Mouse (Mus musculus): Measurements from ENCODE around the gene BC017158. TPM values are rescaled to one million over a fixed set of nuclear protein-coding genes. Genes with fewer than 3 reads are reported as not detected.

Gene BC017158
- polyA plus RNA-seq, 1 experiment from 2014 or later = 9.6 TPM

DNA sequence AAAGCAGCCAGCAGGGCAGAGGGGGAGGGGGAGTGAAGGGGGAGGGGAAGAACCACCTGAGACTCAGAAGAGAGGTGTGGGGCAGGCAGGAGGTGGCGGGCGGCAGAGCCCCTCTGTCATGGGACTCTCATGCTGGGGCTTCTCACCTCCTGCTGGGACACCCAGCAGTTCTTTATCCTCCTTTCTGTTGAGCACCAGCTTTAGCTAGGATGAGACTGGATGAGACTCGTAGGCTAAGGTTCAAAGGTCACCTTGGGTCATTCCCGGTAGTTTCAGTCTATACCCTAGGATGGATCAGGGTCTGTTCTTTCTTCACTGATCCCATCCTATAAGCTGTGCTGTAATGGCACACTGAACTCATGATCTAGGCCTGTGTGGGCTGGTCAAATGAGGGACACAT, 19.0 kb upstream of the BC017158 start:
- peak; percentile 10 for DNase-seq
- Histone ChIP-seq H3K36me3 (replicated peaks; ENCODE audit: insufficient read depth, low read length) (no peaks in the 10 kb centered on the region), H3K27ac (ENCODE audit: low read depth) (no peak overlapping the region), H3K4me1 (ENCODE audit: insufficient read depth) (no peaks in the 10 kb centered on the region), H3K9me3 (ENCODE audit: low read length) (no peaks in the 10 kb centered on the region), H3K27me3 (ENCODE audit: insufficient read depth, low read length) (0 out of 2 replicates have a peak, but pooled peaks cover under 1% of the 10 kb centered on the region), H3K9ac (replicated peaks) (no peak overlapping the region), H3K4me3 (ENCODE audit: low read depth, low read length) (no peak overlapping the region), H3K4me2 (ENCODE audit: low read depth, low read length) (no peak overlapping the region)
- TF ChIP-seq CTCF (IDR thresholded peaks at IDR 0.05; ENCODE audit: low read depth) (no peak), EP300 (IDR thresholded peaks at IDR 0.05; ENCODE audit: low read depth) (no peak)
- no peak for ATAC-seq
- 70% methylated on average over 2 of the region's 4 CpGs for WGBS (ENCODE audit: insufficient replicate concordance)

GRCm38 (mm10) chr7:128314491-128314890, 16.5 kb upstream of the BC017158 start:
- no peak for TF ChIP-seq CTCF (IDR thresholded peaks at IDR 0.05; ENCODE audit: low read depth)
- TF ChIP-seq EP300 (IDR thresholded peaks at IDR 0.05; ENCODE audit: low read depth) = no peak
- H3K4me2 ChIP-seq (ENCODE audit: low read depth, low read length) = no peak overlapping the region
- no peak overlapping the region for H3K4me3 ChIP-seq (ENCODE audit: low read depth, low read length)
- no peaks in the 10 kb centered on the region for H3K9me3 ChIP-seq (ENCODE audit: low read length)
- peaks cover 6% of the 10 kb centered on the region; the same call in 1 of the 2 replicates for H3K27me3 ChIP-seq (ENCODE audit: insufficient read depth, low read length)
- ATAC-seq = no peak
- no peaks in the 10 kb centered on the region for H3K36me3 ChIP-seq (replicated peaks; ENCODE audit: insufficient read depth, low read length)
- H3K4me1 ChIP-seq (ENCODE audit: insufficient read depth) = peaks cover 7% of the 10 kb centered on the region
- no peak for DNase-seq
- H3K9ac ChIP-seq (replicated peaks) = no peak overlapping the region
- H3K27ac ChIP-seq (ENCODE audit: low read depth) = no peak overlapping the region
- WGBS (ENCODE audit: insufficient replicate concordance) = 71% methylated on average over 7 of the region's 7 CpGs

DNA sequence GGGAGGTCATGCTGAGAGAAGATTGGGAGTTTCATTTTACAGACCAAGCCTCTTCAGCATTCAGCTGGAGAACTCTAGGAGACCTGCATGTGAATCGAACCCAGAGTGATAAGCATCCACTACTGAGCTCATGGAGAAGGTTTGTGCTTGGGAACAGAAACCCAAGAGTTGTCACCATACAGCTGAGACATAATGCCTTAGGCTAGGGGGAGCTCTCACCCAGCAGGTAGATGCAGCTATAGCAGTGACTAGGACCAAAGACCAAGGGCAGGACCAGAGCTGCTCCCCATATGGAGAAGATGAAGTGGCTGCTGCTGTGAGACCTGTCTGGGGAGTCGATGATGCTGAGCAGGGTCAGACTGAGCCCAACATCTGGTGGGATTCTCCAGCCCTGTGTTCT, 15.6 kb upstream of the BC017158 start:
- peaks cover 6% of the 10 kb centered on the region; the same call in 1 of the 2 replicates for H3K27me3 ChIP-seq (ENCODE audit: insufficient read depth, low read length)
- ATAC-seq = no peak
- H3K4me2 ChIP-seq (ENCODE audit: low read depth, low read length) = no peak overlapping the region
- WGBS (ENCODE audit: insufficient replicate concordance) = 74% methylated on average over 2 of the region's 2 CpGs
- no peaks in the 10 kb centered on the region for H3K36me3 ChIP-seq (replicated peaks; ENCODE audit: insufficient read depth, low read length)
- no peak overlapping the region for H3K9ac ChIP-seq (replicated peaks)
- no peak overlapping the region for H3K27ac ChIP-seq (ENCODE audit: low read depth)
- no peak overlapping the region for H3K4me3 ChIP-seq (ENCODE audit: low read depth, low read length)
- DNase-seq = no peak
- TF ChIP-seq CTCF (IDR thresholded peaks at IDR 0.05; ENCODE audit: low read depth) (peak; percentile 38), EP300 (IDR thresholded peaks at IDR 0.05; ENCODE audit: low read depth) (no peak)
- no peaks in the 10 kb centered on the region for H3K9me3 ChIP-seq (ENCODE audit: low read length)
- H3K4me1 ChIP-seq (ENCODE audit: insufficient read depth) = peaks cover 7% of the 10 kb centered on the region

- ATAC-seq (no peak), DNase-seq (no peak)
- Histone ChIP-seq H3K27ac (ENCODE audit: low read depth) (no peak overlapping the region), H3K4me2 (ENCODE audit: low read depth, low read length) (no peak overlapping the region), H3K36me3 (replicated peaks; ENCODE audit: insufficient read depth, low read length) (no peaks in the 10 kb centered on the region), H3K4me1 (ENCODE audit: insufficient read depth) (peaks cover 7% of the 10 kb centered on the region), H3K27me3 (ENCODE audit: insufficient read depth, low read length) (peaks cover 6% of the 10 kb centered on the region; the same call in 1 of the 2 replicates), H3K4me3 (ENCODE audit: low read depth, low read length) (no peak overlapping the region), H3K9ac (replicated peaks) (no peak overlapping the region), H3K9me3 (ENCODE audit: low read length) (no peaks in the 10 kb centered on the region)
- 42% methylated on average over 13 of the region's 13 CpGs for WGBS (ENCODE audit: insufficient replicate concordance)
- TF ChIP-seq CTCF (IDR thresholded peaks at IDR 0.05; ENCODE audit: low read depth) = no peak
- TF ChIP-seq EP300 (IDR thresholded peaks at IDR 0.05; ENCODE audit: low read depth) = no peak
These were observed 14.5 kb upstream of the BC017158 start for GRCm38 (mm10) chr7:128312375-128313059.

DNA sequence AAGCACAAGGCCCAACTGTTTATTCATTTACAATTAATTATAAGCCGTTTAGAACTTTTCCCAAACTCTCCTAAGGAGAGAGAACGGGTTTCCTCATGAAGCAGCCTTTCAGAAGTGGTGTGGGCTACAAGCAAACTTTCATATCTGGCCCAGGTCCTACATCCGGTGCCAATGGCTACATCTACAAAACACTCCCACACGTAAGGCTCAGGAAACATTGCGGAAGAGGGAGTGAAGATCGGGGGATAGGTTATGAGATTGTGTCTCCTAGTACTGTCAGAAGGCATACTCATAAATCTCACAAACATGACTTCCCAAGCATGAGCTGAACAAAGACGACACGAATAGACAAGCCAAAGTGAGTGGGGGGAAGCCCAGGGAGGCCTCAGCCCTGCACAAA, 13.8 kb upstream of the BC017158 start:
- DNase-seq (no peak), ATAC-seq (no peak)
- WGBS (ENCODE audit: insufficient replicate concordance) = 63% methylated on average over 8 of the region's 8 CpGs
- Histone ChIP-seq H3K4me2 (ENCODE audit: low read depth, low read length) (no peak overlapping the region), H3K27ac (ENCODE audit: low read depth) (no peak overlapping the region), H3K9me3 (ENCODE audit: low read length) (no peaks in the 10 kb centered on the region), H3K36me3 (replicated peaks; ENCODE audit: insufficient read depth, low read length) (no peaks in the 10 kb centered on the region), H3K9ac (replicated peaks) (no peak overlapping the region), H3K4me1 (ENCODE audit: insufficient read depth) (peaks cover 7% of the 10 kb centered on the region), H3K27me3 (ENCODE audit: insufficient read depth, low read length) (peaks cover 6% of the 10 kb centered on the region; the same call in 1 of the 2 replicates), H3K4me3 (ENCODE audit: low read depth, low read length) (no peak overlapping the region)
- TF ChIP-seq CTCF (IDR thresholded peaks at IDR 0.05; ENCODE audit: low read depth) = no peak
- TF ChIP-seq EP300 (IDR thresholded peaks at IDR 0.05; ENCODE audit: low read depth) = no peak

- no peak for TF ChIP-seq EP300 (IDR thresholded peaks at IDR 0.05; ENCODE audit: low read depth)
- H3K27me3 ChIP-seq (ENCODE audit: insufficient read depth, low read length) = peaks cover 6% of the 10 kb centered on the region; the same call in 1 of the 2 replicates
- DNase-seq = no peak
- H3K9me3 ChIP-seq (ENCODE audit: low read length) = no peaks in the 10 kb centered on the region
- no peak overlapping the region for H3K4me3 ChIP-seq (ENCODE audit: low read depth, low read length)
- no peak overlapping the region for H3K27ac ChIP-seq (ENCODE audit: low read depth)
- no peak overlapping the region for H3K9ac ChIP-seq (replicated peaks)
- ATAC-seq = no peak
- WGBS (ENCODE audit: insufficient replicate concordance) = 65% methylated on average over 3 of the region's 3 CpGs
- H3K4me1 ChIP-seq (ENCODE audit: insufficient read depth) = peaks cover 7% of the 10 kb centered on the region
- H3K36me3 ChIP-seq (replicated peaks; ENCODE audit: insufficient read depth, low read length) = no peaks in the 10 kb centered on the region
- H3K4me2 ChIP-seq (ENCODE audit: low read depth, low read length) = no peak overlapping the region
These were observed 13.3 kb upstream of the BC017158 start for GRCm38 (mm10) chr7:128311263-128311662.
